Mouse (Mus musculus): Measurements from ENCODE around the gene Gapt. TPM values are rescaled to one million over a fixed set of nuclear protein-coding genes. Genes with fewer than 3 reads are reported as not detected.

Gene Gapt
- 0.16 and 0.44 TPM in 2 replicates for polyA plus RNA-seq (2012; rRNA removed; ENCODE audit: low replicate concordance)

GRCm38 (mm10) chr13:110356941-110357340 is at the start of gene Gapt:
TSS of gene Gapt (minus strand) at chr13:110357199.

GRCm38 (mm10) chr13:110394291-110395178 is 37.5 kb upstream of the Gapt start, which contains the start of gene Plk2:
TSS of gene Plk2 (plus strand) at chr13:110395046.

Other genes starting within 250 kb of the Gapt start
- 0.21 and 0.40 TPM in 2 replicates for gene Rab3c, start 76.2 kb downstream of the Gapt start, polyA plus RNA-seq (2012; rRNA removed; ENCODE audit: low replicate concordance)
- 1.3 and 2.1 TPM in 2 replicates for gene Plk2, start 37.8 kb upstream of the Gapt start, polyA plus RNA-seq (2012; rRNA removed; ENCODE audit: low replicate concordance)